Mouse (Mus musculus) hindbrain, embryonic 16.5 days (tissue): Measurements from ENCODE around the gene Lrrc3. TPM values are rescaled to one million over a fixed set of nuclear protein-coding genes. Genes with fewer than 3 reads are reported as not detected.

Experiments
- ATAC-seq: fragments of 200-750 bp; cut with Nextera tagmentation; 2 replicates; pipeline ENCODE4 v1.8.0; 2017; ENCODE audit warnings: moderate TSS enrichment, moderate library complexity
- H3K27ac ChIP-seq: fragments of 300-500 bp; sonication (generic); 2 replicates; pipeline ENCODE4 v1.5.1; 2014; ENCODE audit warnings: low read depth, mild to moderate bottlenecking, control low read depth, low read length, moderate library complexity
- H3K27me3 ChIP-seq: fragments of 300-500 bp; sonication (generic); replicated peaks from 2 replicates; pipeline ENCODE4 v1.6.1; 2014; ENCODE audit warnings: low read length; ENCODE audit not compliant: control insufficient read depth, insufficient read depth
- H3K36me3 ChIP-seq: fragments of 300-500 bp; sonication (generic); 2 replicates; pipeline ENCODE4 v1.6.1; 2014; ENCODE audit warnings: mild to moderate bottlenecking, low read length, moderate library complexity, mixed read lengths; ENCODE audit not compliant: control insufficient read depth, insufficient read depth
- H3K4me1 ChIP-seq: fragments of 300-500 bp; sonication (generic); 2 replicates; pipeline ENCODE4 v1.6.1; 2014; ENCODE audit warnings: low read depth, low read length; ENCODE audit not compliant: control insufficient read depth, insufficient read depth
- H3K4me2 ChIP-seq: fragments of 300-500 bp; sonication (generic); 2 replicates; pipeline ENCODE4 v1.6.1; 2014; ENCODE audit warnings: mild to moderate bottlenecking, low read length, control low read depth, moderate library complexity
- H3K4me3 ChIP-seq: fragments of 300-500 bp; sonication (generic); 2 replicates; pipeline ENCODE4 v1.5.1; 2014; ENCODE audit warnings: mild to moderate bottlenecking, low read length, control low read depth, moderate library complexity
- H3K9ac ChIP-seq: fragments of 300-500 bp; sonication (generic); 2 replicates; pipeline ENCODE4 v1.6.1; 2014; ENCODE audit warnings: low read depth, mild to moderate bottlenecking, control low read depth, low read length, moderate library complexity
- H3K9me3 ChIP-seq: fragments of 300-500 bp; sonication (generic); 2 replicates; pipeline ENCODE4 v1.6.1; 2014; ENCODE audit warnings: mild to moderate bottlenecking, low read length, moderate library complexity; ENCODE audit not compliant: control insufficient read depth
- WGBS: fragments of 180-500 bp; shearing (Covaris S2); extraction: QIAGEN DNeasy Blood & Tissue Kit; methylation state at CpG from one replicate; pipeline ENCODE4 v1.1.7; 2014; 5-methylcytosine and 5-hydroxymethylcytosine counted together
- polyA plus RNA-seq: library from polyadenylated mRNA; unstranded; fragments of >200 nt; fragmentation: Nextera tagmentation; extraction: Ambion mirVana; gene quantifications from 2 replicates; pipeline ENCODE4 v1.2.1, GENCODE M21; 2015

Gene Lrrc3
- polyA plus RNA-seq, 1 experiment from 2014 or later, result 23.7 TPM

DNA sequence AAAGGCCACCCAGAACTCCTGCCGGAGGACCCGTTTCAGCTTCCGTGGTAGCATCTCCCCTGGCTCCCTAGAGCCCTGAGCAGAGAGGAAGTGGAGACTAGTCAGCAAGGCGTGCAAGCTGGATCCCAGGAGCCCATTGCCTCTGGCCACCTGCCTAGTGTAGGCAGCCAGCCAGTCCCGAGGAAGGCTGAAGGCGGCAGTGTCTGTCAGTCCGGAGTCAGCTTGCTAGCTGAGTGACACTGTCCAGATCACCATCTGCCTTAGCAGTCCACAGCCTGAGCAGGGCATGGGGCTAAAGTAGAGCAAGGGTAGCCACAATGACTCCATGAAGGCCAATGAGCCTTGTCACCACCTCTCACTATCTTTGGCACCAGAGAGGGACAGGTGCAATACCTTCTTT, 10.3 kb upstream of the Lrrc3 start:
- H3K36me3 ChIP-seq, result no peaks in the 10 kb centered on the region
- H3K4me2 ChIP-seq, result no peak overlapping the region
- H3K27ac ChIP-seq, result no peak overlapping the region
- WGBS, result 53% methylated on average over 7 of the region's 7 CpGs
- H3K9ac ChIP-seq, result no peak overlapping the region
- ATAC-seq, result no peak
- no peaks in the 10 kb centered on the region for H3K27me3 ChIP-seq
- no peaks in the 10 kb centered on the region for H3K9me3 ChIP-seq
- H3K4me3 ChIP-seq, result no peak overlapping the region
- no peaks in the 10 kb centered on the region for H3K4me1 ChIP-seq

- Histone ChIP-seq H3K27ac (peak overlapping the region; percentile 61), H3K4me1 (peaks cover 12% of the 10 kb centered on the region; the same call in 1 of the 2 replicates), H3K4me3 (peak overlapping the region; percentile 60), H3K27me3 (no peaks in the 10 kb centered on the region), H3K9me3 (no peaks in the 10 kb centered on the region), H3K9ac (peak overlapping the region; percentile 76), H3K36me3 (0 out of 2 replicates have a peak, but pooled peaks cover 2% of the 10 kb centered on the region), H3K4me2 (peak overlapping the region; percentile 78)
- ATAC-seq, result peak; percentile 92
- WGBS, result 5% methylated on average over 32 of the region's 35 CpGs
These were observed 769 bp upstream of the Lrrc3 start for GRCm38 (mm10) chr10:77902894-77903715.

DNA sequence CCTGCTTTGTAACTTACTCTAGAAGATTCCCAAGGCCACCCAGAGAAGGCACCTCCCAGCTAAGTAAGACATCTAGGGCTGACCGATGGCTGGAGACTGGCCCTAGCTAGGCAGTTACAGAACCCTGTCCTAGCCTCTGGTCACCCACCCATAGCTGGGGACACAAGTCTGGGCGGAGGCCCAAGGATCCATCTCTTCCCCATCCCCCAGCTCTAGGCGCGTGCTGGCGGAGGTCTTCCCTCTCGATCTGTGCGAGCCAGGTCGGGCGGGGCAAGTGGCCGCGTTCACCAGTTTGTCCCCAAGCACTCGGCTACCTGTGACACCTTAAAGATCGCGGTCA, 495 bp downstream of the Lrrc3 start:
- H3K4me3 ChIP-seq, result peak overlapping the region; percentile 60
- no peaks in the 10 kb centered on the region for H3K9me3 ChIP-seq
- peak overlapping the region; percentile 61 for H3K27ac ChIP-seq
- H3K4me2 ChIP-seq, result peak overlapping the region; percentile 78
- peak overlapping the region; percentile 76 for H3K9ac ChIP-seq
- peak; percentile 37 for ATAC-seq
- H3K4me1 ChIP-seq, result peaks cover 12% of the 10 kb centered on the region; the same call in 1 of the 2 replicates
- H3K27me3 ChIP-seq, result no peaks in the 10 kb centered on the region
- WGBS, result 2% methylated on average over 14 of the region's 14 CpGs
- 0 out of 2 replicates have a peak, but pooled peaks cover 2% of the 10 kb centered on the region for H3K36me3 ChIP-seq

GRCm38 (mm10) chr10:77900903-77901818, 1.2 kb downstream of the Lrrc3 start:
- Histone ChIP-seq H3K4me1 (peaks cover 12% of the 10 kb centered on the region; the same call in 1 of the 2 replicates), H3K27ac (peak overlapping the region; percentile 61; the same call in 1 of the 2 replicates), H3K36me3 (0 out of 2 replicates have a peak, but pooled peaks cover 2% of the 10 kb centered on the region), H3K9ac (peak overlapping the region; percentile 76; the same call in 1 of the 2 replicates), H3K4me2 (peak overlapping the region; percentile 78), H3K4me3 (peak overlapping the region; percentile 60), H3K27me3 (no peaks in the 10 kb centered on the region), H3K9me3 (no peaks in the 10 kb centered on the region)
- no peak for ATAC-seq
- 78% methylated on average over 27 of the region's 27 CpGs for WGBS

DNA sequence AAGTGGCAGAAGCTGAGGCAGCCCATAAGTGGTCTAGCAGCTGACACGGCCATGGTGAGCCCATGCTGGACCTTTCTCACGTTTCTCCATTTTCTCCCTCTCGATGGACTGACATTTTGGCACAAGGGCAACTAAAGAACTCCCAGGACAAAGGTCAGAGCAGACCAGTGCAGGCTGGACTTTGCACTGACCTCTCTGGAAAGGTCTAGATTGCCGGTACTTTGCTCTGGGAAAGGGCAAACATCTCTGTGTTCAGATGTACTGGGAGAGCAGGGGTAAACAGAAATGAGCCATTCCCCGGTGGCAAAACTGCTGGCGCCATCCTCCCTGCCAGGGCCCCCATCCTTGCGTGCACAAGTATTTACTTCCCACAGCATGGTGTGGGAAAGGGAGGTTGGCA, 2.2 kb downstream of the Lrrc3 start:
- 77% methylated on average over 7 of the region's 7 CpGs for WGBS
- H3K4me3 ChIP-seq, result no peak overlapping the region
- no peak overlapping the region; the same call in 1 of the 2 replicates for H3K9ac ChIP-seq
- H3K4me2 ChIP-seq, result no peak overlapping the region
- ATAC-seq, result no peak
- peaks cover 12% of the 10 kb centered on the region; the same call in 1 of the 2 replicates for H3K4me1 ChIP-seq
- H3K27ac ChIP-seq, result no peak overlapping the region
- H3K27me3 ChIP-seq, result no peaks in the 10 kb centered on the region
- H3K9me3 ChIP-seq, result no peaks in the 10 kb centered on the region
- 0 out of 2 replicates have a peak, but pooled peaks cover 2% of the 10 kb centered on the region for H3K36me3 ChIP-seq

- WGBS, result 50% methylated on average over 5 of the region's 5 CpGs
- H3K9ac ChIP-seq, result no peak overlapping the region
- 0 out of 2 replicates have a peak, but pooled peaks cover 2% of the 10 kb centered on the region for H3K36me3 ChIP-seq
- peaks cover 4% of the 10 kb centered on the region; the same call in 1 of the 2 replicates for H3K4me1 ChIP-seq
- no peaks in the 10 kb centered on the region for H3K9me3 ChIP-seq
- H3K27me3 ChIP-seq, result no peaks in the 10 kb centered on the region
- no peak for ATAC-seq
- no peak overlapping the region for H3K27ac ChIP-seq
- H3K4me3 ChIP-seq, result no peak overlapping the region
- H3K4me2 ChIP-seq, result no peak overlapping the region
These were observed 6.8 kb downstream of the Lrrc3 start for GRCm38 (mm10) chr10:77895562-77895961.

- no peak overlapping the region for H3K4me2 ChIP-seq
- H3K9me3 ChIP-seq, result no peaks in the 10 kb centered on the region; the same call in 1 of the 2 replicates
- H3K27ac ChIP-seq, result no peak overlapping the region
- H3K4me3 ChIP-seq, result no peak overlapping the region
- no peak overlapping the region for H3K9ac ChIP-seq
- H3K36me3 ChIP-seq, result no peaks in the 10 kb centered on the region
- no peaks in the 10 kb centered on the region for H3K27me3 ChIP-seq
- H3K4me1 ChIP-seq, result no peaks in the 10 kb centered on the region
- WGBS, result 83% methylated on average over 8 of the region's 8 CpGs
- ATAC-seq, result 0 out of 2 replicates have a peak, but pooled peaks have one; percentile 30
These were observed 11.3 kb downstream of the Lrrc3 start for GRCm38 (mm10) chr10:77890987-77891565.

- 58% methylated on average over 12 of the region's 12 CpGs for WGBS
These were observed 16.2 kb downstream of the Lrrc3 start for GRCm38 (mm10) chr10:77886007-77886747.

More at GRCm38 (mm10) chr10:77886007-77886747, 16.2 kb downstream of the Lrrc3 start:
- Histone ChIP-seq H3K9ac (no peak overlapping the region), H3K4me3 (no peak overlapping the region), H3K4me1 (no peaks in the 10 kb centered on the region), H3K36me3 (no peaks in the 10 kb centered on the region), H3K4me2 (no peak overlapping the region), H3K27me3 (no peaks in the 10 kb centered on the region), H3K27ac (no peak overlapping the region), H3K9me3 (no peaks in the 10 kb centered on the region; the same call in 1 of the 2 replicates)
- ATAC-seq, result no peak
